Mouse (Mus musculus) liver, embryonic 13.5 days (tissue): Measurements from ENCODE around the gene Ccdc91. TPM values are rescaled to one million over a fixed set of nuclear protein-coding genes. Genes with fewer than 3 reads are reported as not detected.
A peak's percentile ranks its signal among the peaks of the same experiment; 100 is the strongest.

Experiments used
- ATAC-seq: fragments of 200-750 bp; cut with Nextera tagmentation; 2 replicates; pipeline ENCODE4 v1.8.0; 2017; ENCODE audit warnings: low read depth, mild to moderate bottlenecking, moderate number of reproducible peaks, moderate library complexity
- DNase-seq: peaks from one replicate; pipeline ENCODE4 v3.0.0; 2022
- H3K27ac ChIP-seq: fragments of 300-500 bp; sonication (generic); 2 replicates; pipeline ENCODE4 v1.5.1; 2015; ENCODE audit warnings: moderate library complexity, mild to moderate bottlenecking, inconsistent platforms
- H3K27me3 ChIP-seq: fragments of 300-500 bp; sonication (generic); 2 replicates; pipeline ENCODE4 v1.6.1; 2015; ENCODE audit warnings: mild to moderate bottlenecking, inconsistent platforms
- H3K36me3 ChIP-seq: fragments of 300-500 bp; sonication (generic); 2 replicates; pipeline ENCODE4 v1.6.1; 2015; ENCODE audit warnings: mild to moderate bottlenecking, inconsistent platforms
- H3K4me1 ChIP-seq: fragments of 300-500 bp; sonication (generic); replicated peaks from 2 replicates; pipeline ENCODE4 v1.6.1; 2015; ENCODE audit warnings: inconsistent platforms
- H3K4me2 ChIP-seq: fragments of 300-500 bp; sonication (generic); 2 replicates; pipeline ENCODE4 v1.6.1; 2015; ENCODE audit warnings: inconsistent platforms, mild to moderate bottlenecking, moderate library complexity
- H3K4me3 ChIP-seq: fragments of 300-500 bp; sonication (generic); replicated peaks from 2 replicates; pipeline ENCODE4 v1.5.1; 2015; ENCODE audit warnings: mild to moderate bottlenecking, inconsistent platforms
- H3K9ac ChIP-seq: fragments of 300-500 bp; sonication (generic); 2 replicates; pipeline ENCODE4 v1.6.1; 2015; ENCODE audit warnings: mild to moderate bottlenecking, inconsistent platforms
- H3K9me3 ChIP-seq: fragments of 300-500 bp; sonication (generic); replicated peaks from 2 replicates; pipeline ENCODE4 v1.6.1; 2016; ENCODE audit warnings: inconsistent platforms
- WGBS: fragments of 180-500 bp; shearing (Covaris S2); methylation state at CpG from one replicate; pipeline ENCODE4 v1.1.7; 2015; ENCODE audit not compliant: insufficient replicate concordance; 5-methylcytosine and 5-hydroxymethylcytosine counted together
- polyA plus RNA-seq: library from polyadenylated mRNA; unstranded; fragments of >200 nt; fragmentation: Nextera tagmentation; extraction: Ambion mirVana; gene quantifications from 2 replicates; pipeline ENCODE4 v1.2.1, GENCODE M21; 2015

Ccdc91 gene
- polyA plus RNA-seq, 1 experiment from 2014 or later, result 6.5 TPM

DNA sequence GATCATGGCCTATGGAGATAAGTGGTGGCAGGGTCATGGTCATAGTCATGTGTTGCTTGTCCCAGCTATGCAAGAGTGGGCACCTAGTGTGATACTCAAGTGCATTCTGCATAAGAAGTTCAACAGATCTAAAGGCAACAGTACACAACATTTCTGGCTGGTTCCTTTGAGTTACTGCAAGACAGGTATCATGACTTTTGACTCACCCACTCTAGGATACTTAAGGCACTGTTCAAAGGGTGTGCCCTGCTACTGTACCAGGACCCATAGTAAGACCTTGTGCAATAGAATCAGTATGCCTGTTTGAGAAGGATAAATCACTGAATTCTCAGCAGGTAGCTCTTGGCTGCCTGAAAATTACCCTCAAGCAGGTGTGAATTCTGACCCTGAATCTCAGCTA, 182.4 kb downstream of the Ccdc91 start:
- H3K4me2 ChIP-seq, result no peak overlapping the region
- H3K27me3 ChIP-seq, result no peaks in the 10 kb centered on the region
- no peak overlapping the region for H3K27ac ChIP-seq
- no peak for DNase-seq
- H3K4me1 ChIP-seq, result no peaks in the 10 kb centered on the region
- H3K36me3 ChIP-seq, result no peaks in the 10 kb centered on the region
- no peak overlapping the region for H3K4me3 ChIP-seq
- ATAC-seq, result no peak
- no peak overlapping the region for H3K9ac ChIP-seq
- H3K9me3 ChIP-seq, result no peaks in the 10 kb centered on the region

GRCm38 (mm10) chr6:147660718-147661117, 185.1 kb downstream of the Ccdc91 start:
- Histone ChIP-seq H3K4me3 (no peak overlapping the region), H3K27ac (no peak overlapping the region), H3K9me3 (no peaks in the 10 kb centered on the region), H3K9ac (no peak overlapping the region), H3K27me3 (no peaks in the 10 kb centered on the region), H3K4me1 (no peaks in the 10 kb centered on the region), H3K36me3 (no peaks in the 10 kb centered on the region), H3K4me2 (no peak overlapping the region)
- ATAC-seq (no peak), DNase-seq (no peak)
- WGBS, result 32% methylated on average over 1 of the region's 1 CpGs

GRCm38 (mm10) chr6:147661841-147662240, 186.2 kb downstream of the Ccdc91 start:
- DNase-seq (no peak), ATAC-seq (no peak)
- Histone ChIP-seq H3K9ac (no peak overlapping the region), H3K27me3 (no peaks in the 10 kb centered on the region), H3K4me2 (no peak overlapping the region), H3K36me3 (no peaks in the 10 kb centered on the region), H3K4me3 (no peak overlapping the region), H3K27ac (no peak overlapping the region), H3K9me3 (no peaks in the 10 kb centered on the region), H3K4me1 (no peaks in the 10 kb centered on the region)
- WGBS, result 38% methylated on average over 4 of the region's 4 CpGs

- Histone ChIP-seq H3K4me2 (no peak overlapping the region), H3K4me1 (no peaks in the 10 kb centered on the region), H3K9me3 (no peaks in the 10 kb centered on the region), H3K4me3 (no peak overlapping the region), H3K27ac (no peak overlapping the region), H3K36me3 (no peaks in the 10 kb centered on the region), H3K9ac (no peak overlapping the region), H3K27me3 (no peaks in the 10 kb centered on the region)
- WGBS, result 31% methylated on average over 2 of the region's 2 CpGs
- DNase-seq (no peak), ATAC-seq (no peak)
Measured at GRCm38 (mm10) chr6:147662610-147663009, 187.0 kb downstream of the Ccdc91 start.

- H3K27ac ChIP-seq, result no peak overlapping the region
- H3K9me3 ChIP-seq, result no peaks in the 10 kb centered on the region
- H3K9ac ChIP-seq, result no peak overlapping the region
- H3K27me3 ChIP-seq, result no peaks in the 10 kb centered on the region
- peak; percentile 2 for DNase-seq
- no peak for ATAC-seq
- no peak overlapping the region for H3K4me2 ChIP-seq
- no peak overlapping the region for H3K4me3 ChIP-seq
- H3K36me3 ChIP-seq, result no peaks in the 10 kb centered on the region
- 42% methylated on average over 3 of the region's 3 CpGs for WGBS
- H3K4me1 ChIP-seq, result no peaks in the 10 kb centered on the region
Measured at GRCm38 (mm10) chr6:147664339-147664738, 188.7 kb downstream of the Ccdc91 start.

DNA sequence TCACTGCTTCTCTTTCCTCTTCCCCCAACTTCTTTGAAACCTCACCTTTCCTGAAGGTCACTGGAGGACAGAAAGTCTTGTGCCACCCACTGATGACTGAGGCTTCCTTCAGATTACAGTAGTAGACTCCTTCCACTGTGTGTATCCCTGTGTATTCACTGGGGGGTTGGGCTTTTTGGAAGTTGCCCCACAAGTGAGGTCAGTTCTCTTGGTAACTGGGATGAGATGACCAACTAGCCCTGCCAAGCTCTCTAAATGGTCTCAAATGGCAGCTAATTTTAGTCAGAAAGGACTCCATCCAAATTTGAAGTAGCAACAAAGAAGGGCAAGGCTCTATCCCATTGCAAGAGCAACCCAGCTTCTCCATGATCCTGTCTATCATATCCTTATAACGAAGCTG, 195.7 kb downstream of the Ccdc91 start:
- H3K27me3 ChIP-seq, result no peaks in the 10 kb centered on the region
- no peaks in the 10 kb centered on the region for H3K9me3 ChIP-seq
- no peak overlapping the region for H3K9ac ChIP-seq
- ATAC-seq, result no peak
- no peak for DNase-seq
- H3K4me3 ChIP-seq, result no peak overlapping the region
- H3K27ac ChIP-seq, result no peak overlapping the region
- no peaks in the 10 kb centered on the region for H3K36me3 ChIP-seq
- no peaks in the 10 kb centered on the region for H3K4me1 ChIP-seq
- 67% methylated on average over 1 of the region's 1 CpGs for WGBS
- no peak overlapping the region for H3K4me2 ChIP-seq

- no peaks in the 10 kb centered on the region for H3K9me3 ChIP-seq
- no peak overlapping the region for H3K4me2 ChIP-seq
- H3K27me3 ChIP-seq, result no peaks in the 10 kb centered on the region
- H3K4me1 ChIP-seq, result no peaks in the 10 kb centered on the region
- no peak overlapping the region for H3K27ac ChIP-seq
- no peak overlapping the region for H3K4me3 ChIP-seq
- ATAC-seq (no peak), DNase-seq (no peak)
- no peaks in the 10 kb centered on the region for H3K36me3 ChIP-seq
- WGBS, result 53% methylated on average over 2 of the region's 2 CpGs
- no peak overlapping the region for H3K9ac ChIP-seq
Measured at GRCm38 (mm10) chr6:147672481-147672880, 196.9 kb downstream of the Ccdc91 start.

GRCm38 (mm10) chr6:147675022-147675733, 199.6 kb downstream of the Ccdc91 start:
- Histone ChIP-seq H3K36me3 (no peaks in the 10 kb centered on the region), H3K4me1 (no peaks in the 10 kb centered on the region), H3K27ac (no peak overlapping the region), H3K27me3 (no peaks in the 10 kb centered on the region), H3K9ac (no peak overlapping the region), H3K4me2 (no peak overlapping the region), H3K9me3 (no peaks in the 10 kb centered on the region), H3K4me3 (no peak overlapping the region)
- ATAC-seq (no peak), DNase-seq (no peak)
- WGBS, result 74% methylated on average over 7 of the region's 7 CpGs

DNA sequence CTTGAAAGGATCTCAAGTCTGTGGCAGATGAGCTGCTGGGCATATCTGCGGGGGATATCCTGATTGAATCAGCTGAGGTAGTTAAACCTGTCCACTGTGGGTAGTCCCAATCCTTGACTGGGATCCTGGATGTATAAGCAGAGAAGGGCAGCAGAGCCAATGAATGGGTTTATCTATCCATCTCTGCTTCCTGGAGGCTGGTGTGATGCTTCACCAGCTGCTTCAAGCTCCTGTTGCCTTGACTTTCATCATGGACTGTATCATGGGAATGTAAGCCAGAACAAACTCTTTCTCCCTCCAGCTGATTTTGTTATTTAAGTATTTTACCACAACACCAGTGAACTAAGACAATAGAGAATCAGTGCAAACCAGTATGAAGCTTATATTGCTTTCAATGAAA, 200.6 kb downstream of the Ccdc91 start:
- Histone ChIP-seq H3K9ac (no peak overlapping the region), H3K9me3 (no peaks in the 10 kb centered on the region), H3K27ac (no peak overlapping the region), H3K4me1 (no peaks in the 10 kb centered on the region), H3K4me3 (no peak overlapping the region), H3K36me3 (no peaks in the 10 kb centered on the region), H3K27me3 (no peaks in the 10 kb centered on the region), H3K4me2 (no peak overlapping the region)
- ATAC-seq, result no peak
- DNase-seq, result no peak
- WGBS, result 64% methylated on average over 1 of the region's 1 CpGs

Other genes with a start within 250 kb of the Ccdc91 start
- 0.07 TPM in 1 of 2 replicates, not detected in the other for gene Pthlh, start 211.6 kb upstream of the Ccdc91 start, polyA plus RNA-seq